Mouse (Mus musculus) CH12.LX (cell line): ENCODE data around the gene Fam107a. TPM values are rescaled to one million over a fixed set of nuclear protein-coding genes. Genes with fewer than 3 reads are reported as not detected.

Experiments
- DNase-seq: peaks from one replicate; pipeline ENCODE4 v3.0.0-alpha.2; 2013; ENCODE audit errors: extremely low read depth
- H3K27ac ChIP-seq: 2 replicates; pipeline ENCODE4 v1.5.1; 2012; ENCODE audit warnings: low read depth, mild to moderate bottlenecking, control low read depth, moderate library complexity; ENCODE audit not compliant: insufficient read depth
- H3K27me3 ChIP-seq: replicated peaks from 2 replicates; pipeline ENCODE3; 2012; ENCODE audit warnings: inconsistent platforms
- H3K36me3 ChIP-seq, 2 experiments: replicated peaks in 1 of 2; 2 replicates each; pipeline versions ENCODE3 to v1.6.1; 2012; ENCODE audit warnings: inconsistent platforms in 1 of 2, low read length in 1 of 2, mild to moderate bottlenecking in 1 of 2, mixed read lengths in 1 of 2, moderate library complexity in 1 of 2; ENCODE audit not compliant: control insufficient read depth in 1 of 2, insufficient read depth in 1 of 2
- H3K4me1 ChIP-seq, 2 experiments: 2 replicates each; pipeline ENCODE4 v1.6.1; 2012; ENCODE audit warnings: inconsistent platforms in 1 of 2, moderate library complexity in 1 of 2; ENCODE audit not compliant: insufficient read depth in 2 of 2, control insufficient read depth in 1 of 2
- H3K4me2 ChIP-seq: 2 replicates; pipeline ENCODE4 v1.6.1; 2012; ENCODE audit warnings: low read depth, mild to moderate bottlenecking, control low read depth; ENCODE audit not compliant: poor library complexity, insufficient read depth, severe bottlenecking
- H3K4me3 ChIP-seq, 3 experiments: fragments of 150-350 bp in 1 of 3; sonication (generic) in 1 of 3; replicated peaks in 1 of 3; 2 replicates each; pipeline versions ENCODE3 to v1.5.1; 2011 to 2012; ENCODE audit warnings: low read depth in 2 of 3, low read length in 2 of 3, mild to moderate bottlenecking in 2 of 3, moderate library complexity in 2 of 3, control low read depth in 1 of 3, improper control_type of control experiment in 1 of 3, inconsistent platforms in 1 of 3, mixed read lengths in 1 of 3; ENCODE audit not compliant: poor library complexity in 1 of 3
- H3K79me2 ChIP-seq: replicated peaks from 2 replicates; pipeline ENCODE4 v1.6.1; 2012; ENCODE audit warnings: mild to moderate bottlenecking, moderate library complexity; ENCODE audit not compliant: control insufficient read depth, poor library complexity, insufficient read depth, severe bottlenecking; ENCODE audit errors: extremely low read depth
- H3K9ac ChIP-seq: 2 replicates; pipeline ENCODE4 v1.6.1; 2012; ENCODE audit warnings: low read depth, mild to moderate bottlenecking, control low read depth, moderate library complexity; ENCODE audit not compliant: insufficient read depth
- H3K9me3 ChIP-seq: replicated peaks from 2 replicates; pipeline ENCODE3; 2012; ENCODE audit warnings: low read length, inconsistent platforms, mixed read lengths
- BHLHE40 ChIP-seq: IDR thresholded peaks from 2 replicates; pipeline ENCODE4 v1.6.1; 2011; ENCODE audit warnings: mild to moderate bottlenecking, low read depth, low read length, improper control_type of control experiment
- CTCF ChIP-seq, 2 experiments: IDR thresholded peaks in 1 of 2; conservative IDR thresholded peaks in 1 of 2; 2 replicates each; pipeline ENCODE4 v1.5.1; 2011 to 2012; ENCODE audit warnings: low read depth in 2 of 2, low read length in 2 of 2, improper control_type of control experiment in 1 of 2, inconsistent platforms in 1 of 2, mild to moderate bottlenecking in 1 of 2, moderate library complexity in 1 of 2
- ELF1 ChIP-seq: IDR thresholded peaks from 2 replicates; pipeline ENCODE4 v1.6.1; 2014; ENCODE audit warnings: low read depth, mild to moderate bottlenecking, inconsistent platforms, low read length, improper control_type of control experiment
- EP300 ChIP-seq: IDR thresholded peaks from 2 replicates; pipeline ENCODE4 v1.6.1; 2011; ENCODE audit warnings: low read length, improper control_type of control experiment
- JUN ChIP-seq: IDR thresholded peaks from 2 replicates; pipeline ENCODE4 v1.6.1; 2011; ENCODE audit warnings: low read depth, mild to moderate bottlenecking, low read length, improper control_type of control experiment, moderate library complexity; ENCODE audit not compliant: insufficient read depth
- JUND ChIP-seq: conservative IDR thresholded peaks from 2 replicates; pipeline ENCODE4 v1.6.1; 2011; ENCODE audit warnings: low read depth, low read length, improper control_type of control experiment
- KAT2A ChIP-seq: IDR thresholded peaks from 2 replicates; pipeline ENCODE4 v1.6.1; 2012; ENCODE audit warnings: low read length, improper control_type of control experiment, inconsistent platforms; ENCODE audit not compliant: insufficient replicate concordance
- MEF2A ChIP-seq: IDR thresholded peaks from 2 replicates; pipeline ENCODE4 v1.6.1; 2014; ENCODE audit warnings: low read depth, mild to moderate bottlenecking, inconsistent platforms, low read length, improper control_type of control experiment, borderline replicate concordance
- MXI1 ChIP-seq: IDR thresholded peaks from 2 replicates; pipeline ENCODE4 v1.6.1; 2011; ENCODE audit warnings: mild to moderate bottlenecking, low read depth, low read length, improper control_type of control experiment
- MYC ChIP-seq: IDR thresholded peaks from 2 replicates; pipeline ENCODE4 v1.6.1; 2011; ENCODE audit warnings: low read depth, mild to moderate bottlenecking, improper control_type of control experiment, low read length
- NELFE ChIP-seq: IDR thresholded peaks from 2 replicates; pipeline ENCODE4 v1.6.1; 2011; ENCODE audit warnings: low read depth, low read length, improper control_type of control experiment
- PAX5 ChIP-seq: IDR thresholded peaks from 2 replicates; pipeline ENCODE4 v1.6.1; 2012; ENCODE audit warnings: low read length, inconsistent platforms, mixed read lengths
- RAD21 ChIP-seq: IDR thresholded peaks from 2 replicates; pipeline ENCODE4 v1.6.1; 2011; ENCODE audit warnings: low read depth, mild to moderate bottlenecking, low read length, improper control_type of control experiment, moderate library complexity
- SMC3 ChIP-seq: IDR thresholded peaks from 2 replicates; pipeline ENCODE4 v1.6.1; 2011; ENCODE audit warnings: low read depth, low read length, improper control_type of control experiment
- USF1 ChIP-seq: IDR thresholded peaks from 2 replicates; pipeline ENCODE4 v1.6.1; 2014; ENCODE audit warnings: low read depth, mild to moderate bottlenecking, inconsistent platforms, low read length, improper control_type of control experiment
- ZKSCAN1 ChIP-seq: IDR thresholded peaks from 2 replicates; pipeline ENCODE4 v1.6.1; 2012; ENCODE audit warnings: low read depth, inconsistent platforms, low read length, improper control_type of control experiment, borderline replicate concordance
- ZMIZ1 ChIP-seq: IDR thresholded peaks from 2 replicates; pipeline ENCODE4 v1.6.1; 2012; ENCODE audit warnings: low read depth, mild to moderate bottlenecking, inconsistent platforms, low read length, improper control_type of control experiment
- dilution Hi-C: fragments of 300-500 bp; cut with MboI; formaldehyde crosslinking; loops from 2 replicates; pipeline ENCODE4 v1.14.3; 2020; ENCODE audit warnings: low sequenced_read_pairs; ENCODE audit not compliant: extremely low pct_unique_long_range_greater_than_20kb, extremely low pct_ligation_motif_present
- in situ Hi-C: fragments of 300-500 bp; cut with MboI; formaldehyde crosslinking; loops from 3 replicates; pipeline ENCODE4 v1.14.3; 2019; ENCODE audit warnings: low sequenced_read_pairs, low pct_ligation_motif_present, low pct_unique_long_range_greater_than_20kb, mixed read lengths
- polyA plus RNA-seq: library from polyadenylated mRNA; unstranded; fragments of >175 nt; gene quantifications from 2 replicates; pipeline ENCODE4 v1.2.1, GENCODE M21; 2012; ENCODE audit warnings: low read depth; ENCODE audit not compliant: insufficient read length
- total RNA-seq, 2 experiments: library from RNA; depleted of rRNA; stranded (reverse); fragments of 300-350 nt in 1 of 2; fragments of >200 nt in 1 of 2; gene quantifications; 2 replicates each; pipeline ENCODE4 v1.2.3; 2012 to 2014

Gene Fam107a
- total and polyA plus RNA-seq, 3 experiments = not detected

- dilution Hi-C loops (no loop called here), in situ Hi-C loops (no loop called here)
- Histone ChIP-seq H3K4me3 (no peak overlapping the region), H3K4me1 (peaks cover 0 to 14% of the 10 kb centered on the region in 2 experiments; a peak in 2 of 4 replicates), H3K79me2 (no peaks in the 10 kb centered on the region), H3K4me2 (no peak overlapping the region), H3K27ac (no peak overlapping the region), H3K36me3 (no peaks in the 10 kb centered on the region), H3K9me3 (no peaks in the 10 kb centered on the region), H3K27me3 (peaks cover 24% of the 10 kb centered on the region), H3K9ac (no peak overlapping the region)
- no peak for DNase-seq
- no peak for TF ChIP-seq SMC3
- TF ChIP-seq MEF2A = no peak
- no peak for TF ChIP-seq NELFE
- TF ChIP-seq ZMIZ1 = no peak
- no peak for TF ChIP-seq MYC
- TF ChIP-seq USF1 = no peak
- no peak for TF ChIP-seq JUN
- no peak for TF ChIP-seq MXI1
- no peak for TF ChIP-seq ZKSCAN1
- TF ChIP-seq RAD21 = no peak
- TF ChIP-seq CTCF (conservative IDR thresholded peaks at IDR 0.05 in 1 of 2, IDR thresholded peaks at IDR 0.05 in 1 of 2; ENCODE audit: low read depth in 2 of 2, low read length in 2 of 2) = no peak
- no peak for TF ChIP-seq BHLHE40
- TF ChIP-seq PAX5 = no peak
- TF ChIP-seq KAT2A = no peak
- TF ChIP-seq EP300 = no peak
These were observed 61.8 kb downstream of the Fam107a start for GRCm38 (mm10) chr14:8256072-8256471.

GRCm38 (mm10) chr14:8255076-8255729 lies 62.6 kb downstream of the Fam107a start:
- Histone ChIP-seq H3K4me1 (peaks cover 0 to 14% of the 10 kb centered on the region in 2 experiments; a peak in 2 of 4 replicates), H3K27me3 (peaks cover 24% of the 10 kb centered on the region), H3K4me3 (no peak overlapping the region), H3K4me2 (no peak overlapping the region), H3K79me2 (no peaks in the 10 kb centered on the region), H3K36me3 (no peaks in the 10 kb centered on the region), H3K9ac (no peak overlapping the region), H3K27ac (no peak overlapping the region), H3K9me3 (no peaks in the 10 kb centered on the region)
- in situ Hi-C loops = no loop called here
- peak; percentile 52 for DNase-seq
- no peak for TF ChIP-seq JUND
- TF ChIP-seq ELF1 = no peak
- TF ChIP-seq BHLHE40 = peak; percentile 34; the same call in 1 of the 2 replicates
- TF ChIP-seq MYC = 0 out of 2 replicates have a peak, but pooled peaks have one; percentile 37
- peak in 1 of 2 experiments; percentile 69; a peak in 2 of 4 replicates for TF ChIP-seq CTCF (conservative IDR thresholded peaks at IDR 0.05 in 1 of 2, IDR thresholded peaks at IDR 0.05 in 1 of 2; ENCODE audit: low read depth in 2 of 2, low read length in 2 of 2)
- TF ChIP-seq RAD21 = peak; percentile 51
- TF ChIP-seq SMC3 = peak; percentile 74
- dilution Hi-C loops = no loop called here
